Mouse (Mus musculus) gastrocnemius, adult 8-10 months (tissue): ENCODE data around the gene Xlr4c. TPM values are rescaled to one million over a fixed set of nuclear protein-coding genes. Genes with fewer than 3 reads are reported as not detected.
"Not testable (repeated sequence)": the region's sequence is repeated elsewhere in the genome, so short reads cannot be mapped to it uniquely, and the experiment has no call there.

Experiments
- DNase-seq, 2 experiments: peaks; one replicate each; pipeline ENCODE4 v3.0.0; 2022; ENCODE audit warnings: low spot score in 2 of 2
- total RNA-seq, 4 experiments: library from RNA; stranded (reverse); gene quantifications; 2 replicates each; pipeline ENCODE4 v1.2.4; 2022

Xlr4c gene
- not detected for total RNA-seq

- DNase-seq = not testable (repeated sequence)
These were observed at the start of gene Xlr4c for GRCm38 (mm10) chrX:73242821-73243325. TSS of gene Xlr4c (minus strand) at chrX:73243130.

GRCm38 (mm10) chrX:73265270-73265669 lies 22.3 kb upstream of the Xlr4c start, which contains the start of gene Xlr3c:
TSS of gene Xlr3c (minus strand) at chrX:73265390.
- not testable (repeated sequence) for DNase-seq

- not testable (repeated sequence) for DNase-seq
These were observed 19.5 kb upstream of the Xlr4c start for GRCm38 (mm10) chrX:73262428-73262827.

GRCm38 (mm10) chrX:73229288-73229687 lies 13.6 kb downstream of the Xlr4c start:
- DNase-seq = no peak

GRCm38 (mm10) chrX:73228606-73229214 lies 14.2 kb downstream of the Xlr4c start:
- peak; percentile 11 to 54 for DNase-seq

GRCm38 (mm10) chrX:73227914-73228605 lies 14.9 kb downstream of the Xlr4c start, which contains the start of gene F8a:
TSS of gene F8a (plus strand) at chrX:73228291.
- peak; percentile 50 to 56 for DNase-seq

GRCm38 (mm10) chrX:73225365-73225764 lies 17.6 kb downstream of the Xlr4c start:
- no peak for DNase-seq

GRCm38 (mm10) chrX:73213819-73214564 lies 28.9 kb downstream of the Xlr4c start, which contains the start of gene Xlr4b:
TSS of gene Xlr4b (plus strand) at chrX:73214333.
- DNase-seq = not testable (repeated sequence)

- DNase-seq = not testable (repeated sequence)
These were observed 51.0 kb downstream of the Xlr4c start, which contains the start of gene Xlr3b for GRCm38 (mm10) chrX:73191934-73192333. TSS of gene Xlr3b (plus strand) at chrX:73192207.

Other genes starting within 250 kb of the Xlr4c start
- gene Pnma5, start 206.0 kb downstream of the Xlr4c start, total RNA-seq = under 1 TPM in 1 of 4 experiments, not detected in 3; 0.21 TPM
- not detected for gene Pnma3, start 178.3 kb downstream of the Xlr4c start, total RNA-seq
- under 1 TPM in 1 of 4 experiments, not detected in 3; 0.58 TPM for gene Xlr4a, start 160.7 kb downstream of the Xlr4c start, total RNA-seq
- 1 to 10 TPM in 3 of 4 experiments, not detected in 1; 1.1 to 2.1 (median 1.4) TPM for gene Xlr3a, start 146.0 kb downstream of the Xlr4c start, total RNA-seq
- not detected for gene Gm14685, start 126.1 kb downstream of the Xlr4c start, total RNA-seq
- not detected for gene Xlr5b, start 94.3 kb downstream of the Xlr4c start, total RNA-seq
- not detected for gene DXBay18, start 93.7 kb downstream of the Xlr4c start, total RNA-seq
- gene Spin2d, start 66.1 kb downstream of the Xlr4c start, total RNA-seq = not detected
- gene Xlr3b, start 50.9 kb downstream of the Xlr4c start, total RNA-seq = 1 to 10 TPM in 2 of 4 experiments, under 1 TPM in 1, not detected in 1; 0.41 to 5.5 (median 4.3) TPM
- gene Xlr4b, start 28.8 kb downstream of the Xlr4c start, total RNA-seq = under 1 TPM in 2 of 4 experiments, not detected in 2; 0.41 to 0.43 TPM
- 1 to 10 TPM; 5.1 to 7.8 (median 6.6) TPM for gene F8a, start 14.8 kb downstream of the Xlr4c start, total RNA-seq
- not detected for gene Xlr3c, start 22.3 kb upstream of the Xlr4c start, total RNA-seq
- gene Xlr5a, start 49.8 kb upstream of the Xlr4c start, total RNA-seq = not detected
- gene Xlr5c, start 49.8 kb upstream of the Xlr4c start, total RNA-seq = not detected
- not detected for gene Gm45015, start 93.7 kb upstream of the Xlr4c start, total RNA-seq
- 1 to 10 TPM; 4.5 to 5.0 (median 4.6) TPM for gene Zfp275, start 99.5 kb upstream of the Xlr4c start, total RNA-seq
- gene Gm18336, start 155.6 kb upstream of the Xlr4c start, total RNA-seq = not detected
- not detected for gene Zfp92, start 168.0 kb upstream of the Xlr4c start, total RNA-seq
- not detected for gene Trex2, start 192.2 kb upstream of the Xlr4c start, total RNA-seq
- gene Haus7, start 215.9 kb upstream of the Xlr4c start, total RNA-seq = 10 to 100 TPM in 3 of 4 experiments, 1 to 10 TPM in 1; 9.3 to 13.2 (median 12.2) TPM
- gene Bgn, start 240.5 kb upstream of the Xlr4c start, total RNA-seq = 10 to 100 TPM; 19.5 to 43.0 (median 27.5) TPM